Mouse (Mus musculus): ENCODE measurements around the gene E2f1. TPM values are rescaled to one million over a fixed set of nuclear protein-coding genes. Genes with fewer than 3 reads are reported as not detected.

Gene E2f1
- polyA plus RNA-seq, 1 experiment from 2014 or later: 35.5 TPM

DNA sequence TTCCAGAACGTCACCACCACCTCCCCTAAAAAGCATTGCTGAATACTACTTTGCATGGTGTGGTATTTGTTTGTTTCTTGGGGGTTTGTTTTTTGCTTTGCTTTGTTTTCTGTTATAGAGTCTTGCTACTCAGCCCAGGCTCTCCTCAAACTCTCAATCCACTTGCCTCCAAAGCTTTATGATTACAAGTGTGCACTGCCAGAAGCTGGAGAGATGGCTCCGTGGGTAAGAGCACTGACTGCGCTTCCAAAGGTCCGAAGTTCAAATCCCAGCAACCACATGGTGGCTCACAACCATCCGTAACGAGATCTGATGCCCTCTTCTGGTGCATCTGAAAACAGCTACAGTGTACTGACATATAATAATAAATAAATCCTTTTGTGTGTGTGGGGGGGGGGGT, 30.9 kb upstream of the E2f1 start:
- 67% methylated on average over 6 of the region's 6 CpGs for WGBS
- no peak for DNase-seq (ENCODE audit: low spot score)
- Histone ChIP-seq H3K27ac (replicated peaks) (no peak overlapping the region), H3K9me3 (replicated peaks) (no peaks in the 10 kb centered on the region), H3K27me3 (ENCODE audit: low read depth, poor library complexity, severe bottlenecking) (no peaks in the 10 kb centered on the region), H3K4me1 (peaks cover 15% of the 10 kb centered on the region), H3K36me3 (no peaks in the 10 kb centered on the region), H3K4me3 (no peak overlapping the region)

DNA sequence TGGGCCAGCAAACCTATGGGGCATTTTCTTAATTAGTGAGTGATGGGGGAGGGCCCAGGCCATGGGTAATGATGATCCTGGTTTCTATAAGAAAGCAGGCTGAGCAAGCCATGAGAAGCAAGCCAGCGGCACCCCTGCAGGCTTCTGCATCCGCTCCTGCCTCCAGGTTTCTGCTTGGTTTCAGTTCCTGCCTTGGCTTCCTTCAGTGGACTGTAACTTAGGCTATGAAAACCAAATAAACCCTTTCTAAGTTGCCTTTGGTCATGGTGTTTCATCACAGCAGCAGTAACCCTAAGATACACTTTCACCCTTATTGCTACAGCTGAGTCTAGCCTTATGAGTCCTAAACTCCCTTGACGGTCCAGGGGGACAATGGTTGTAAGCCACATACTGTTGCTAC, 27.7 kb upstream of the E2f1 start:
- H3K27me3 ChIP-seq (ENCODE audit: low read depth, poor library complexity, severe bottlenecking): no peaks in the 10 kb centered on the region
- 89% methylated on average over 3 of the region's 3 CpGs for WGBS

DNA sequence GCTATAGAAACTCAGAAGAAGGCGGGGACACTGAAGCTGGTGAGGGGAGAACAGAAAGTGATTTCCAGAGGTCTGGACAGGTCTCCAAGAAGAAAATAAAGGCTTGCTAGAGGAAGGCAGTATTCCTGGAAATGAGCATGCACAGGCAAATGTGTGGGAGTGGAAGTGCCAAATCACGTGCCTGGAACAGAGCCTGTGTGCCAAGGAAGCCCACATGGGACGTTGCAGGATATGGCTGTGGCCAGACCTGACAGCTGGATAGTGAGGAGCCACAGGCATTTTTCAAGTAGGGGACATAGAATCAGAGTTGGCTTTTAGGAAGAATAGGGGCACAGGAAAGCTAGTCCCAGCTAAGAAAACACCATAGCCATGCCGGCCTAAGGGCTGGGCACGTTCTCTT, 26.1 kb upstream of the E2f1 start:
- WGBS: 85% methylated on average over 5 of the region's 5 CpGs
- Histone ChIP-seq H3K4me3 (no peak overlapping the region), H3K4me1 (no peaks in the 10 kb centered on the region), H3K27ac (replicated peaks) (no peak overlapping the region), H3K36me3 (0 out of 2 replicates have a peak, but pooled peaks cover 9% of the 10 kb centered on the region), H3K9me3 (replicated peaks) (no peaks in the 10 kb centered on the region), H3K27me3 (ENCODE audit: low read depth, poor library complexity, severe bottlenecking) (no peaks in the 10 kb centered on the region)
- DNase-seq (ENCODE audit: low spot score): no peak

More for the DNA sequence above, 27.7 kb upstream of the E2f1 start:
- Histone ChIP-seq H3K4me3 (no peak overlapping the region), H3K4me1 (no peaks in the 10 kb centered on the region), H3K9me3 (replicated peaks) (no peaks in the 10 kb centered on the region), H3K27ac (replicated peaks) (no peak overlapping the region), H3K36me3 (0 out of 2 replicates have a peak, but pooled peaks cover 9% of the 10 kb centered on the region)
- no peak for DNase-seq (ENCODE audit: low spot score)

DNA sequence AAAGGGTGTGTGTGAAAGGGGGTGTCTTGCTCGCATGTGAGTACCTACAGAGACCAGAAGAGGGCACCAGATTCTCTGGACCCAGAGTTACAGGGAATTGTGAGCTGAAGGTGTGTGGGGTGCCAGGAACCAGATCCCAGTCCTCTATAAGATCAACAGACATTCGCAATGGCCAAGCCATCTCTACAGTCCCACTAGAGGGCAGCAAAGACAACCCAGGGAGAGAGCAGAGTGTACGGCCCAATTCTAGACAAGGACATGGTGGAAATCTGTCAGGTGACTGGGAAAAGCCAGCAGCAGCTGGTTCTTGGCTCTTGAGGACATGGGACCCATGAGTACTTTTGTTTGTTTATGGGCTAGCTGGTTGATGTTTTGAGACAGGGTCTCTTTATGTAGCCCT, 23.3 kb upstream of the E2f1 start:
- H3K4me1 ChIP-seq: no peaks in the 10 kb centered on the region
- no peak overlapping the region for H3K27ac ChIP-seq (replicated peaks)
- no peak for DNase-seq (ENCODE audit: low spot score)
- H3K9me3 ChIP-seq (replicated peaks): no peaks in the 10 kb centered on the region
- no peaks in the 10 kb centered on the region for H3K27me3 ChIP-seq (ENCODE audit: low read depth, poor library complexity, severe bottlenecking)
- H3K4me3 ChIP-seq: no peak overlapping the region
- 0 out of 2 replicates have a peak, but pooled peaks cover 9% of the 10 kb centered on the region for H3K36me3 ChIP-seq
- 64% methylated on average over 3 of the region's 3 CpGs for WGBS

DNA sequence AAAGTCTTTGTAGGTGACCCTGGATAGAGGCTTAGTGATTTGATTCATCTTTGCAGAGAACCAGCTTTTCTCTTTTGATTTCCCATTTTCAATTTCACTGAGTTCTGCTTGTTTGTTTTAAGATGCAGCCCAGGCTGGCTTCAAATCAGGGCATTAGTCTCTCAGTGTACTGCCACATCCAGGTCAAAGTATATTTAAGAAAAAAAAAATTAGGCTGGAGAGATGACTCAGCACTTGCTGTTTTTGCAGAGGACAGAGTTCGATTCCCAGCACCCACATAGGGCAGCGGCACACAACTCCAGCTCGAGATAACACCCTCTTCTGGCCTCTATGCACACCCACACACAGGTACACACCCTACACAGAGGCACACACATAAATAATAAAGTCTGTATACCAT, 21.5 kb upstream of the E2f1 start:
- Histone ChIP-seq H3K4me1 (no peaks in the 10 kb centered on the region), H3K36me3 (peaks cover 13% of the 10 kb centered on the region; the same call in 1 of the 2 replicates), H3K27me3 (ENCODE audit: low read depth, poor library complexity, severe bottlenecking) (no peaks in the 10 kb centered on the region), H3K9me3 (replicated peaks) (no peaks in the 10 kb centered on the region; the same call in 1 of the 2 replicates), H3K4me3 (no peak overlapping the region), H3K27ac (replicated peaks) (no peak overlapping the region)
- no peak for DNase-seq (ENCODE audit: low spot score)
- 84% methylated on average over 3 of the region's 3 CpGs for WGBS

DNA sequence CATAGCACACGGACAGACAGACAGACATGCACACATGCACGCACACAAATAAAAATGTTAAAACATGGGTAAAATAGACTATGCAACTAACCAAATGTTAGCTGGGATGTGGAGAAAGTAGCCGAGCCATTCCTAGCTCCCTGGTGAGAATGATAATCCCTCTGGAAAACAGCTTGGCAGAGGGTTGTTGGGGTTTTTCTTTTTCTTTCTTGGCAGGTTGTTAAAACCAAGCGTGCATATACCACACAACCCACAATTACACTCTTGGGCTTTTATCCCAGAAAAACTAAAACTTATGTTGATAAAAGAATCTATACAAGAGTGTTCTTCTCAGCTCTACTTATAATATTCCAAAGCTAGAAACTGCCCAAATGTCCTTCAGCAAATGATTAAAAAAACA, 19.4 kb upstream of the E2f1 start:
- WGBS: 77% methylated on average over 4 of the region's 4 CpGs
- Histone ChIP-seq H3K27ac (replicated peaks) (no peak overlapping the region), H3K4me3 (no peak overlapping the region), H3K9me3 (replicated peaks) (no peaks in the 10 kb centered on the region; the same call in 1 of the 2 replicates), H3K4me1 (peaks cover 11% of the 10 kb centered on the region; the same call in 1 of the 2 replicates), H3K27me3 (ENCODE audit: low read depth, poor library complexity, severe bottlenecking) (no peaks in the 10 kb centered on the region), H3K36me3 (peaks cover 13% of the 10 kb centered on the region; the same call in 1 of the 2 replicates)
- DNase-seq (ENCODE audit: low spot score): no peak

DNA sequence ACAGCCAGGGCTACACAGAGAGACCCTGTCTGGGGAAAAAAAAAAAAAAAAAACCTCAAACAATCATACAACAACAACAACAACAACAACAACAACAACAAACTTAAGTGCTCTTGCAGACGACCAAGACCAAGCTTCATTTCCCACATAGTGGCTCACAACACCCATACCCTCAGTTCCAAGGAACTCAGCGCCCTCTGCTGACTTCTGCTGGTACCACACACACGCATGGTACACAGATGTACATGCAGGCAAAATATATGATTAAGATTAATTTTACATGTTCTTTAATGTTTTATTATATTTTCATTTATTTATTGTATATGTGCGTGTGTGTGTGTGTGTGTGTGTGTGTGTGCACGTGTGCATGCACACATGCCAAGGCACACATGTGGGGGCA, 16.7 kb upstream of the E2f1 start:
- no peaks in the 10 kb centered on the region; the same call in 1 of the 2 replicates for H3K9me3 ChIP-seq (replicated peaks)
- no peaks in the 10 kb centered on the region for H3K27me3 ChIP-seq (ENCODE audit: low read depth, poor library complexity, severe bottlenecking)
- peaks cover 11% of the 10 kb centered on the region; the same call in 1 of the 2 replicates for H3K4me1 ChIP-seq
- no peak overlapping the region for H3K27ac ChIP-seq (replicated peaks)
- 75% methylated on average over 5 of the region's 5 CpGs for WGBS
- H3K4me3 ChIP-seq: no peak overlapping the region
- DNase-seq (ENCODE audit: low spot score): peak; percentile 32
- H3K36me3 ChIP-seq: peaks cover 4% of the 10 kb centered on the region; the same call in 1 of the 2 replicates

DNA sequence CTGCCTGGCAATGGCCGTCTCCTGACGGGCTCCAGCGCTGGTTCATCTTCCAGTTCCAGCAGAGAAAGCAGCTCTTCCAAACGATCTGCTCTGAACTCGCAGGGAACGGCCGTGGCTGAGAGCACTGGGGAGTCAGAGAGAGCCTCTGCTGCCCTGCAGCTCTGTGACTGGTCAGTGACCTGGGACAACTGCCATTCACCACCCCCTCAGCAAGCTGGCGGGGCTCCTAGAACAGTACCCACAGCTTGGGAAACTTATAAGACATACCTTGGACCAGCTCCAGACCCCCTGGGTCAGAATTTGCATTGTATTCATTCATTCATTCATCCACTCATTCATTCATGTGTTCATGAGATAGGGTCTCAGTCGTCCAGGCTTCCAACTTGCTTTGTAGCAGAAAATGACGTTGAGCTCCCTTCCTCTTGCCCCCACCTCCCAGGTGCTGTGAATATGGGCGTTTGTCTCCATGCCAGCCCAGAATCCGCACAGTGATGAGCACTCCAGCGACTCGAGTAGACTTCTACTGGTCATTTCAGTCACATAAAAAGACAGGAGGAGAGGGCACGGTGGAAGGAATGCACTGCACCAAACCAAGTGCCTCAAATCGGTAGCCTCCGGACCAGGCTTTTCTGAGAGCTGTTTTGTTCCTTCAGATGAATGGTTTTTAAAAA, 15.4 kb upstream of the E2f1 start:
- 74% methylated on average over 17 of the region's 17 CpGs for WGBS
- Histone ChIP-seq H3K9me3 (replicated peaks) (no peaks in the 10 kb centered on the region; the same call in 1 of the 2 replicates), H3K36me3 (peaks cover 4% of the 10 kb centered on the region; the same call in 1 of the 2 replicates), H3K27me3 (ENCODE audit: low read depth, poor library complexity, severe bottlenecking) (no peaks in the 10 kb centered on the region), H3K27ac (replicated peaks) (no peak overlapping the region; the same call in 1 of the 2 replicates), H3K4me1 (peaks cover 15% of the 10 kb centered on the region; the same call in 1 of the 2 replicates), H3K4me3 (no peak overlapping the region)
- DNase-seq (ENCODE audit: low spot score): no peak

DNA sequence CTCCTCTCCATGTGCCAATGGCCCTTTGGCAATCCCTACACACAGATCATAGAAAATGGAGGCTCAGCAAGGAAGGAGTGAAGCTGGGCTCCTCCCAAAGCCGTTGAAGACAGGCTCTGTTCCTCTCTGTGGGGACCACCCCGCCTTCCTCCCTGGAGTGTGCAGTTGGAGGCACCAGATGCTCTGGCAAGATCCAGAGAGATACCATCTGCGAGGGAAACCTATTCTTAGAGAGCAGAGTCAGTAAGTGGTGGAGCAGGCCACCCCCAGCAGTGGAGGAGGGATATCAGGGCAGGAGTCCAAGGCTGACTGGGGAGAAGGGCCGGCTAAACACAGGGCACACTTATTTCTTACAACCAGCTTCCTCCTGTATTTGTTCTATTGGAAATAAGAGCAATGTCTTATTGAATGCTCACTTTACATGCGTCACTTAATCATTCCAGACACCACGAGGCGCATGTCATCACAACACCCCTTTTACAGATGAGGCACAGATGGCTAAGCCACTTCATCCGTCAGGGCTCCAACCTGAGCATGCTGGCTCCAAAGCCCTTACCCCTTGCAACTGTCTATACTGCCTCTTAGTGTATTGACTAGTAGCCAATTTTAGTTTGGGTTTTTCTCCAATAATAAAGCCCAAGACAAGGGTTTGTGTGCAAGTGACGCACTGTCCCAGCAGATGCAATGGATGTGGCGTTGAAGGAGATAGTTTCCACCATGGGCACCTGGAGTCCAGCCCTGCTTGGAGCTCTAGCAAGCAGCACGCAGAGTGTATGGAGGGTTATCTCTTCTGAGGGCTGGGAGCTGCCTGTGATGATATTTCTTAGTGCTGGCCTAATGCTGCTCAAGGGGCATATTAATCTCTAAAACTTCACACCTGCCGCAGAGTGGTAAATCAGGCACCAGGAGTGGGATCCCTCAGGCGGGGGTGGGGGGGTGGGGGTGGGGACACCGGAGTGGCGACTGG, 14.5 kb upstream of the E2f1 start:
- 74% methylated on average over 15 of the region's 15 CpGs for WGBS
- no peak overlapping the region; the same call in 1 of the 2 replicates for H3K27ac ChIP-seq (replicated peaks)

DNA sequence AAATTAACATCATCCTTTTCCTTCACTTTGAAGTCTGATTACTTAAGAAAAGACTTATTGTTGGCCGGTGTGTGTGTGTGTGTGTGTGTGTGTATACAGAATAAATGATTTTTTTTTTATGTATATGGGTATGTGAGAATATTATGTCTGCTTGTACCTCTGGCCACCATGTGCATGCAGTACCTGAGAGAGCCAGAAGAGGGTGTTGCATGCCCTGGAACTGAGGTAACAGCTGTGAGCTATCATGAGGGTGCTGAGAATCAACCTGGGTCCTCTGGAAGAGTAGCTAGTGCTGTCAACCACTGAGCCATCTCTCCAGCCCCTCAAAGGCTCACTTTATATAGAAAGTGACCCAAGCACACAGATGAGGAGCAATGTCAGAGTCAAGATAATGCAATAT, 11.7 kb upstream of the E2f1 start:
- H3K27ac ChIP-seq (replicated peaks): no peak overlapping the region
- H3K4me1 ChIP-seq: peaks cover 33% of the 10 kb centered on the region
- no peaks in the 10 kb centered on the region; the same call in 1 of the 2 replicates for H3K9me3 ChIP-seq (replicated peaks)
- H3K4me3 ChIP-seq: no peak overlapping the region
- DNase-seq (ENCODE audit: low spot score): no peak
- WGBS: 90% methylated on average over 1 of the region's 1 CpGs
- peaks cover under 1% of the 10 kb centered on the region; the same call in 1 of the 2 replicates for H3K36me3 ChIP-seq
- H3K27me3 ChIP-seq (ENCODE audit: low read depth, poor library complexity, severe bottlenecking): no peaks in the 10 kb centered on the region

More for the DNA sequence above, 14.5 kb upstream of the E2f1 start:
- Histone ChIP-seq H3K27me3 (ENCODE audit: low read depth, poor library complexity, severe bottlenecking) (no peaks in the 10 kb centered on the region), H3K4me1 (peaks cover 15% of the 10 kb centered on the region; the same call in 1 of the 2 replicates), H3K4me3 (no peak overlapping the region), H3K36me3 (peaks cover 4% of the 10 kb centered on the region; the same call in 1 of the 2 replicates), H3K9me3 (replicated peaks) (no peaks in the 10 kb centered on the region; the same call in 1 of the 2 replicates)
- no peak for DNase-seq (ENCODE audit: low spot score)

DNA sequence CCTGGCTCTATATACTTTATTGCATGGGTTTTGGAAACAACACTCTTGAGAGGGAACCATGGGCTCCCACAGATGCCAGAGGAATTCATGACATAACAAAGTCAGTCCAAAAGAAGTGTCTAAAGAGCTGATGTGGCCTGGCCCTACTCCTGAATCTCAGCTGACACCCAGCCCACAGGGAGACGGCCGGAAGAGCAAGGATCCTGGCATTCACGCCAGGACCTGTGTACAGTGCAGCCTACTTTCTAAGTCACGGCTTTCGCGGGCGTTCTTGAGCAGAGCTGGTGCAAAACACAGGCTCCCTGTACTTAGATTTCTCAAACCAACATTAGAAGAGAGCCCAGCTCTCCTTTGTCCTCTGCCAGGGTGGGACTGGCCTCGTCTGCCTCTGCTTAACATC, 10.9 kb upstream of the E2f1 start:
- Histone ChIP-seq H3K27ac (replicated peaks) (peak overlapping the region; percentile 57), H3K4me1 (peaks cover 38% of the 10 kb centered on the region), H3K4me3 (no peak overlapping the region), H3K9me3 (replicated peaks) (no peaks in the 10 kb centered on the region), H3K36me3 (no peaks in the 10 kb centered on the region), H3K27me3 (ENCODE audit: low read depth, poor library complexity, severe bottlenecking) (no peaks in the 10 kb centered on the region)
- WGBS: 88% methylated on average over 8 of the region's 8 CpGs
- no peak for DNase-seq (ENCODE audit: low spot score)

DNA sequence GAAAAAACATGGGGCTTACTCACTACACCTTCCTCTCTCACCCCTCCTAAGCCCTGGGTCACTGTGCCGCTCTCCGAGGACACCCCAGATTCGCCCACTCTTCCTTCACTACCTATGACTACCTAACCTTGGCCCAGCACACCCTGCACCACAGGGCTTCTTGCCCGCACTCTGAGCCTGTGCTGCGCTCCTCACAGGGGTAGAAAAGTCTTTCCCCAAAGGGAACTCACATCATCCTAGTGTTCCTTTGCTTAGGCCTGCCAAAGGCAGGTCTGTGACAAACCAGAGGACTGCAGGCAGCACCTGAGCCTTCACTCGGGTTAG, 8.0 kb upstream of the E2f1 start:
- no peaks in the 10 kb centered on the region for H3K9me3 ChIP-seq (replicated peaks)
- no peaks in the 10 kb centered on the region for H3K27me3 ChIP-seq (ENCODE audit: low read depth, poor library complexity, severe bottlenecking)
- WGBS: 62% methylated on average over 6 of the region's 6 CpGs
- no peaks in the 10 kb centered on the region for H3K36me3 ChIP-seq
- no peak for DNase-seq (ENCODE audit: low spot score)
- H3K27ac ChIP-seq (replicated peaks): peak overlapping the region; percentile 85
- peaks cover 31% of the 10 kb centered on the region for H3K4me1 ChIP-seq
- peak overlapping the region; percentile 25; the same call in 1 of the 2 replicates for H3K4me3 ChIP-seq

Measured in midbrain, embryonic 10.5 days (tissue).